Mouse (Mus musculus): ENCODE data around the gene Itfg2. TPM values are rescaled to one million over a fixed set of nuclear protein-coding genes. Genes with fewer than 3 reads are reported as not detected.

The Itfg2 gene
- polyA plus RNA-seq (2016; fragmentation: Nextera tagmentation; extraction: Ambion mirVana), result 39.0 and 41.3 TPM in 2 replicates

- peak within 1 kb of the TSS; percentile 97 for H3K27ac ChIP-seq
- H3K4me1 ChIP-seq (replicated peaks), result peaks cover 9% of the 10 kb centered on the region; the same call in 1 of the 2 replicates
- under 1% methylated on average over 42 of the region's 42 CpGs for WGBS
Observed at GRCm38 (mm10) chr6:128424269-128425019, at the start of gene Itfg2. Gene Itfg2, minus strand, starts transcription at chr6:128424931.

GRCm38 (mm10) chr6:128474112-128474511 is 49.4 kb upstream of the Itfg2 start:
- DNase-seq (ENCODE audit: low spot score), result no peak
- Histone ChIP-seq H3K36me3 (no peaks in the 10 kb centered on the region), H3K4me1 (replicated peaks) (no peaks in the 10 kb centered on the region), H3K27me3 (ENCODE audit: insufficient read depth, poor library complexity, severe bottlenecking) (no peaks in the 10 kb centered on the region), H3K9me3 (no peaks in the 10 kb centered on the region), H3K27ac (no peak overlapping the region), H3K4me3 (no peak overlapping the region)
- WGBS, result 91% methylated on average over 6 of the region's 6 CpGs

More at GRCm38 (mm10) chr6:128424269-128425019, at the start of gene Itfg2:
- peak within 1 kb of the TSS; percentile 67 for H3K4me3 ChIP-seq
- H3K27me3 ChIP-seq (ENCODE audit: insufficient read depth, poor library complexity, severe bottlenecking), result no peaks in the 10 kb centered on the region
- H3K9me3 ChIP-seq, result no peaks in the 10 kb centered on the region
- peak; percentile 96 for DNase-seq (ENCODE audit: low spot score)
- peaks cover 31% of the 10 kb centered on the region for H3K36me3 ChIP-seq

- H3K9me3 ChIP-seq, result no peaks in the 10 kb centered on the region
- 11% methylated on average over 12 of the region's 12 CpGs for WGBS
- DNase-seq (ENCODE audit: low spot score), result peak; percentile 45
Observed at GRCm38 (mm10) chr6:128469451-128469850, 44.7 kb upstream of the Itfg2 start.

GRCm38 (mm10) chr6:128467298-128467697 is 42.6 kb upstream of the Itfg2 start:
- H3K27me3 ChIP-seq (ENCODE audit: insufficient read depth, poor library complexity, severe bottlenecking), result no peaks in the 10 kb centered on the region
- DNase-seq (ENCODE audit: low spot score), result no peak
- no peak overlapping the region for H3K27ac ChIP-seq
- no peak overlapping the region for H3K4me3 ChIP-seq
- 49% methylated on average over 2 of the region's 2 CpGs for WGBS
- H3K4me1 ChIP-seq (replicated peaks), result peaks cover 9% of the 10 kb centered on the region
- H3K9me3 ChIP-seq, result no peaks in the 10 kb centered on the region
- H3K36me3 ChIP-seq, result no peaks in the 10 kb centered on the region

More at GRCm38 (mm10) chr6:128469451-128469850, 44.7 kb upstream of the Itfg2 start:
- Histone ChIP-seq H3K36me3 (no peaks in the 10 kb centered on the region), H3K27me3 (ENCODE audit: insufficient read depth, poor library complexity, severe bottlenecking) (no peaks in the 10 kb centered on the region), H3K4me3 (no peak overlapping the region), H3K27ac (no peak overlapping the region), H3K4me1 (replicated peaks) (peaks cover 9% of the 10 kb centered on the region)

- no peak for DNase-seq (ENCODE audit: low spot score)
- WGBS, result 73% methylated on average over 3 of the region's 3 CpGs
- Histone ChIP-seq H3K4me3 (no peak overlapping the region), H3K36me3 (no peaks in the 10 kb centered on the region), H3K27ac (no peak overlapping the region), H3K9me3 (no peaks in the 10 kb centered on the region), H3K27me3 (ENCODE audit: insufficient read depth, poor library complexity, severe bottlenecking) (no peaks in the 10 kb centered on the region), H3K4me1 (replicated peaks) (peaks cover 9% of the 10 kb centered on the region)
Observed at GRCm38 (mm10) chr6:128466563-128466962, 41.8 kb upstream of the Itfg2 start.

GRCm38 (mm10) chr6:128466043-128466442 is 41.3 kb upstream of the Itfg2 start:
- no peak for DNase-seq (ENCODE audit: low spot score)
- no peaks in the 10 kb centered on the region for H3K9me3 ChIP-seq
- WGBS, result 57% methylated on average over 7 of the region's 7 CpGs
- no peaks in the 10 kb centered on the region for H3K36me3 ChIP-seq
- no peak overlapping the region for H3K27ac ChIP-seq
- no peaks in the 10 kb centered on the region for H3K27me3 ChIP-seq (ENCODE audit: insufficient read depth, poor library complexity, severe bottlenecking)
- H3K4me3 ChIP-seq, result no peak overlapping the region
- peaks cover 9% of the 10 kb centered on the region for H3K4me1 ChIP-seq (replicated peaks)

GRCm38 (mm10) chr6:128464996-128465395 is 40.3 kb upstream of the Itfg2 start:
- WGBS, result 81% methylated on average over 4 of the region's 4 CpGs
- Histone ChIP-seq H3K27me3 (ENCODE audit: insufficient read depth, poor library complexity, severe bottlenecking) (no peaks in the 10 kb centered on the region), H3K27ac (no peak overlapping the region), H3K36me3 (no peaks in the 10 kb centered on the region), H3K4me1 (replicated peaks) (peaks cover 9% of the 10 kb centered on the region), H3K9me3 (no peaks in the 10 kb centered on the region), H3K4me3 (no peak overlapping the region)
- DNase-seq (ENCODE audit: low spot score), result no peak

GRCm38 (mm10) chr6:128461606-128462005 is 36.9 kb upstream of the Itfg2 start:
- Histone ChIP-seq H3K4me3 (no peak overlapping the region), H3K27me3 (ENCODE audit: insufficient read depth, poor library complexity, severe bottlenecking) (no peaks in the 10 kb centered on the region), H3K9me3 (no peaks in the 10 kb centered on the region), H3K27ac (no peak overlapping the region), H3K36me3 (no peaks in the 10 kb centered on the region), H3K4me1 (replicated peaks) (peaks cover 9% of the 10 kb centered on the region)
- DNase-seq (ENCODE audit: low spot score), result no peak

GRCm38 (mm10) chr6:128460729-128461503 is 36.2 kb upstream of the Itfg2 start:
- WGBS, result 84% methylated on average over 14 of the region's 14 CpGs
- no peak for DNase-seq (ENCODE audit: low spot score)
- Histone ChIP-seq H3K36me3 (no peaks in the 10 kb centered on the region), H3K4me1 (replicated peaks) (peaks cover 3% of the 10 kb centered on the region), H3K27me3 (ENCODE audit: insufficient read depth, poor library complexity, severe bottlenecking) (no peaks in the 10 kb centered on the region), H3K4me3 (no peak overlapping the region), H3K27ac (no peak overlapping the region), H3K9me3 (no peaks in the 10 kb centered on the region)

- H3K9me3 ChIP-seq, result no peaks in the 10 kb centered on the region
- WGBS, result 31% methylated on average over 2 of the region's 2 CpGs
- no peaks in the 10 kb centered on the region for H3K36me3 ChIP-seq
- no peak for DNase-seq (ENCODE audit: low spot score)
- H3K4me3 ChIP-seq, result no peak overlapping the region
- H3K27me3 ChIP-seq (ENCODE audit: insufficient read depth, poor library complexity, severe bottlenecking), result no peaks in the 10 kb centered on the region
- H3K27ac ChIP-seq, result no peak overlapping the region
- H3K4me1 ChIP-seq (replicated peaks), result no peaks in the 10 kb centered on the region; the same call in 1 of the 2 replicates
Observed at GRCm38 (mm10) chr6:128460321-128460720, 35.6 kb upstream of the Itfg2 start.

GRCm38 (mm10) chr6:128457186-128457585 is 32.5 kb upstream of the Itfg2 start:
- 88% methylated on average over 5 of the region's 5 CpGs for WGBS
- Histone ChIP-seq H3K4me3 (no peak overlapping the region), H3K9me3 (no peaks in the 10 kb centered on the region), H3K4me1 (replicated peaks) (no peaks in the 10 kb centered on the region; the same call in 1 of the 2 replicates), H3K36me3 (no peaks in the 10 kb centered on the region), H3K27ac (no peak overlapping the region), H3K27me3 (ENCODE audit: insufficient read depth, poor library complexity, severe bottlenecking) (no peaks in the 10 kb centered on the region)
- no peak for DNase-seq (ENCODE audit: low spot score)

GRCm38 (mm10) chr6:128455835-128456605 is 31.3 kb upstream of the Itfg2 start:
- H3K36me3 ChIP-seq, result no peaks in the 10 kb centered on the region
- no peaks in the 10 kb centered on the region; the same call in 1 of the 2 replicates for H3K4me1 ChIP-seq (replicated peaks)
- no peaks in the 10 kb centered on the region for H3K27me3 ChIP-seq (ENCODE audit: insufficient read depth, poor library complexity, severe bottlenecking)
- H3K9me3 ChIP-seq, result no peaks in the 10 kb centered on the region
- no peak for DNase-seq (ENCODE audit: low spot score)
- WGBS, result 85% methylated on average over 12 of the region's 12 CpGs
- H3K27ac ChIP-seq, result no peak overlapping the region
- H3K4me3 ChIP-seq, result no peak overlapping the region
